Mouse (Mus musculus) large intestine, adult 2 months (tissue): ENCODE results near the gene Ssh3. TPM values are rescaled to one million over a fixed set of nuclear protein-coding genes. Genes with fewer than 3 reads are reported as not detected.

ENCODE experiments used
- DNase-seq: peaks from one replicate; pipeline ENCODE4 v3.0.0-alpha.2; 2012; ENCODE audit warnings: low read depth, low spot score
- WGBS: fragments of 180-500 bp; shearing (Covaris S2); methylation state at CpG from one replicate; pipeline ENCODE4 v1.1.7; 2018; 5-methylcytosine and 5-hydroxymethylcytosine counted together
- polyA plus RNA-seq: library from polyadenylated mRNA; depleted of rRNA; stranded (reverse); fragments of >200 nt; gene quantifications from 2 replicates; pipeline ENCODE4 v1.2.3, GENCODE M21; 2012; rRNA removed

Gene Ssh3
- 102 and 151 TPM in 2 replicates for polyA plus RNA-seq

DNA sequence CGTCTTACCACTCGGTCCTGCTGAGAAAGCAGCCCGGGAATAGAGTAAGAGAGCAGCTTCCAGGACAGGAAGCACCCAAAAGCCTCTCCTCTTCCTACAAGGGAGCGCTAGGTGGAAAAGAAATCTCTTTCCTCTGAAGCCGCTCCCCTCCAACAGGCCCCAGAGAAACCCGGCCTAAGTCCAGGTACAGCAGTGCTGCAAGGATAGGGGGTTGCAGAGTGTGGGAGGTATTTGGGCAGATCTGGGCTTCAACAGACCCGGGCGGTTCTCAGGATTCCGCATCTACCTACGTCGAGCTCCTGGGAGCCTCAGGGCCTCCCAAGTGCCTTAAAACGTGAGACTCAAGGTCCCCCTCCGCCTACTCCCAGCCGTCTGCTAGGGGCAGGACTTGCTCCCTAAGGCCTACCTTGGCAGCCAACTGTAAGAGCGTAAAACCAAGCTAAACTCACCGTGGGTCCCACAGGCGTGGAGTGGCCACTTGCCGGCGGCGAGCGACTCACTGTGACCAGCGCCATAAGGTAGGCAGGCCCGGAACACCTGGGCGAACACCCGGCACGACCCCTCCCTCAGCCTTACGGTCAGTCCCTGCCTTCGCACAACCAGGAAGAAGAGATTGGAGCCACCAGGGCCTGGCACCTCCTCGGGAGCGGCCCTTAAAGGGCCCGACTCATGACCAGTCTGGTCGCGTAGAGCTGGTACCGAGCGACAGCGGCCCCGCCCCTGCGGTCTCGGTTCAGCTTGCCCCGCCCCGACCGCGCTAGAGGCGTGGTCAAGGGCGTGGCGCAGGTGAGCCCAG lies at the start of gene Ssh3:
Gene Ssh3 (minus strand): TSS at position 615 of the 796 bp plus-strand sequence.
- 5% methylated on average over 46 of the region's 46 CpGs for WGBS
- peak; percentile 73 for DNase-seq

DNA sequence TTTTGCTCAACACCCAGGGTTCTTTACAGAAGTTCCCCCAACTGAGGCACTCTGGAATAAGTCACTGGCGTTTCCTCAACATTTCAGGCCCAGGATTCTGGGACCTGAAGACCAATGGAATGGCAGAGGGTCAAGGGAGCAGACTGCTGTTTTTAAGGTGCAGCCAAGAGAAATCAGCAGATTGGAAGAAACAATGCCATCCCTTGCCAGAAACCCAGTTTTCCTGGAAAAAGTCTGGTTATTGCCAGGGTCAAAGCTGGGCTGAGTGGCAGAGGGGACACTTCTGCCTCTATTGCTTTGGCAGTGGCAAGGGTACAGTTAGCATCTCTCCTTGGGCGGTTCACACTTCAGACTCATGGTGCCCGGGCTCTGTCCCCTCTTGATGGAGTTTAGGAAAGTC lies 48.2 kb upstream of the Ssh3 start:
- WGBS = 75% methylated on average over 3 of the region's 3 CpGs
- DNase-seq = no peak

DNA sequence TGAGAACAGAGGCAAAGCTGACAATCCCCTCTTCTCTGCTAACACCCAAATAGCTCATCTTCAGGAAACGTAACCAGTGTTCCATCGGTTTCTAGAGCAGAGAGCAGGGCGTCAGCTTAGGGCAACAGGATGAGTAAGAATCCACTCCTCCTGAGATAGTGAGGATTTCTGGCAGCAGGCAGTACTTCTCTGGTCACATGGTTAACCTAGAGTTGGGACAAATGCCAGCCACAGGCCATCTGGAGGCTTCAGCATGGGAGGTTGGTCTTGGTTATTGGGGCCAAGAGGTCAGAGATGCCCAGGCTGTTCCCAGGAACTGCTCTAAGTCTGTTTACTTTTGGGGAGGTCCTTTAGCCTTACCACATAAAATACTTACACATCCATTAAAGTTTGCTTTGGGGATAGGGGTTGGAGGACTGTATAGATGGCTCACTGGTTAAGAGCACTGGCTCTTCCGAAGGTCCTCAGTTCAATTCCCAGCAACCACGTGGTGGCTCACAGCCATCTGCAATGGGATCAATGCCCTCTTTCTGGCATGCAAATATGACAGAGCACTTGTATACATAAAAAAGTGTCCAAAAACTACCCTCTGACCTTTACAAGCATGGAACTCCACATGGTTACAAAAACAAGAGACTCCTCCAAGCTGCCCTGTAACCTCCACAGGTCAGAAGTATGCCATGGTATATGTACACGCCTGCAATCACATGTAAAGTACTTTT lies 46.4 kb upstream of the Ssh3 start:
- WGBS = 15% methylated on average over 6 of the region's 6 CpGs

DNA sequence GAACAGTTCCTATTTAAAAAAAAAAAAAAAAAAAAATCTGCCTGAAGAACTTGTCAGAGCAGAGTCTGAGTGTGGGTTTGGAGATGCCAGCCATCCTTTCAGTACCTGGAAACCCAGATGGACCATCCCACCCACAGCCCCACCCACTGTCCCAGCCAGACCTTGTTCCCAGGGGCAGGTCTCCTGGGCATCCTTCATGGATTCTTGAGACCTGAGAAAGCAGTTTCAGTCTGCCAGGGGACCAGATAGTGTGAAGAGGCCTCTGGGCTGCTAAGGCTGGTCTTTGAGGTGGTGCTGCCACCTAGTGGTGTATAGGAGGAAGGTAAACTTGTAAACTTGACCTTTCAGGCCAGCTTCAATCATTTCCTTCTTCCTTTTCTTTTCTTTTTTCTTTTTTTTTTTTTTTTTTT lies 40.8 kb upstream of the Ssh3 start:
- no peak for DNase-seq

More for the DNA sequence above, 46.4 kb upstream of the Ssh3 start:
- peak; percentile 97 for DNase-seq

DNA sequence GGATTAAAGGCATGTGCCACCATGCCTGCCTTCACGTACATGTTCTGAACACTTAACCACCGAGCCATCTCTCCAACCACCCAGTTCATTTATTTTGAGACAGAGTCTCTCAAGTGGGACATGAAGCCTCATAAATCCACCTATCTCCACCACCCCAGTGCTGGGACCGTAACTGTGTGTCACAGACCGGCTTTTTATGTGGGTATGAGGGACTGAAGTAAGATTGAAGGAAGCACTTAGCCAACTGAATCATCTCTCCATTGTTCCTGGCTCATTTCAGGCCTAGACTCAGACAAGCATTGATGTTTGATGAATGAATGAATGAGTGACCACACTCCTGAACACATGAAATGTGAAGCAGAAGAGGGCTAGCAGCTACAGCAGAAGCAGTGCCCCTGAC lies 40.3 kb upstream of the Ssh3 start:
- 94% methylated on average over 4 of the region's 4 CpGs for WGBS
- no peak for DNase-seq

DNA sequence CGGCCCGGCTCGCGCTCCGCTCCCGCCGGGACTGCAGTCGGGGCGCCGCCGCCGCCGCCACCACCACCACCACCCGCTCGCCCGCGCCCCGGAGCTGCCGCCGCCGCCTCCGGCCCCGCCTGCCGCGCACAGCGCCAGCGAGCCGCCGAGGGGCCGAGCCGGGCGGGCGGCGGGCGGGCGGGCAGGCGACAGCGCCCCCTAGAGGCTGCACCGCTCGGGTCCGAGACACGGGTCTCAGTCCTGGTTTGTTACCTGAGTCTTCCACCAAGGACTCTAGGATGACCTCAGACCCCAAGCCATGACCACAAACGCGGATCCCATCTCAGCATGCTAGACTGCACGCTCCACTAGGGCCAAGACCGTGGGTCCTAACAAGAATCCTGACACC lies 37.2 kb upstream of the Ssh3 start, which contains the start of gene Grk2:
Gene Grk2 (minus strand): TSS at position 33 of the 388 bp plus-strand sequence.
- 7% methylated on average over 42 of the region's 46 CpGs for WGBS
- DNase-seq = no peak

DNA sequence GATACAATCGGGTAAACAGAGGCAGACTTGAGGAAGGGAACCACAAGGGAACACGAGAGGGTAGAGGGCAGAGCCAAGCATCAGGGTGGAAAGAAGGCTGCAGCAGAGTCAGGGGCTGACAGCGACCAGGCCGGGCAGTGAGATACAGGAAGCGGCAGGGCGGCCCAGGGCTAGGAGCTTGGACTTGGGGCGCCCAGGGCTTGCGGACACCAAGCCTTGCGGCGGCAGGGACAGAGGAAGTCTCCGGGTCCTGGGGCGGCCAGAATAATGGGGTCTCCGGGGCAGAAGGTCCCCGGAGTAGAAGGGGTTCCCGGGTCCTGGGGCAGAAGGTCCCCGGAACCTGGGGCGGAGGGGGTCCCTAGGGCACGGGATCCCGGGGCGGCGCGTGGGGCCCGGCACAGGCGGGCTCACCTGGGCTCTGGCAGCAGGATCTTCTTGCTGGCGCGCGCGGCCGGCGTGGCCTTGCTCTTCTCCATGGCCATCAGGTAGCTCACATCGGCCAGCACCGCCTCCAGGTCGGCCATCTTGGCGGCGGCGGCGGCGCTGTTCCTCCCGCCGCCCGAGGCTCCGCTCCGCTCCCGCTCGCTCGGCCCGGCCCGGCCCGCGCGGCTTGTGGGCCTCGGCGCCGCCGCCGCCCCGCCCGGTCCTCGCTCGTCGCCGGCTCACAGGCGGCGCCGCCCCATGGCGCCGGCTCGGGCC lies 36.7 kb upstream of the Ssh3 start:
- DNase-seq = no peak
- WGBS = 1% methylated on average over 68 of the region's 68 CpGs

DNA sequence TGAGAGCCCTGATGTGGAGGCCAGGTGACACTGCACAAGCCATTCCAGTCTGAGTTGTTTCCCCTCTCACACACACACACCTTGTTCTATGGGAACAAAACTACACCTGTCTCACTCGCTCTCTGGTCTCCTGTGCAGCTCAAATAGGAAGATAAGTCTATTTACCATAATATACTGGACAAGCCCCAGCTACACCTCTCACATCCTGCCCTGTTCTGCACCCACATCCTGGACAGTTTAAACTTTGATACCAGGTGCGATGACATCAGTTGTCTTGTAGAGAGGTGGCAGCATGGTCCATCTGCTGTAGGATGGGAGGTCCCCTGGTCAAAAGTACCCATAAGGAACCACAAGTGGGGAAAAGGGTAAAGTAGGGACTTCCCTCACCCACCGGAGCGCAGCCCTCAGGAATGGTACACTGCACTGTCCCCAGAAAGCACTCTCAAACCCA lies 35.9 kb upstream of the Ssh3 start:
- DNase-seq = no peak
- 16% methylated on average over 4 of the region's 4 CpGs for WGBS

DNA sequence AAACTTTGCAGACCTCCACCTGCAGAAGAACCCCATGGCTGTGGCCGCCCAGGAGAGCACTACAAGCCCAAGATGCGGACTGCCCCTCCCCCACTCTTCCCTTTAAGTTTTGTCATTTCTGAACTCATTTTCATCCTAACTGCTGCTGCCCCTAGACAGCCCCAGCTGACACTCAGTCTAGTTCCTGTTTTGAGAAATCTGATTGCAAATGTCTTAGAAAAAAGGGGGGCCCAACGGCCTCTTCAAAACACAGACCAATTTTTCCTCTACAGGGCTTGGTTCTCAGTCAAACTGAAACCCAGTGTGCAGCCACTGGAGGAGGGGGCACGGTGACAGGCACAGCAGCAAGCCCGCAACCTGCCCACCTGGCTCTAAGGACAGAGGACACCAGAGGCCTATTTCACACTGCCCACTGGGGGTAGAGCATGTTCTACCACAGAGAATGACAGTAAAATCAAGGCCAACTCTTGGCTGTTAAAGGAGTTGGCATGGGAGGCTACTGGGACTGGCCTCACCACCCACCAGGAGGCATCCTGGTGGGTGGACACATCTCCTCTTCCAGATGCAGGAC lies 35.4 kb upstream of the Ssh3 start:
- 70% methylated on average over 5 of the region's 5 CpGs for WGBS
- no peak for DNase-seq

DNA sequence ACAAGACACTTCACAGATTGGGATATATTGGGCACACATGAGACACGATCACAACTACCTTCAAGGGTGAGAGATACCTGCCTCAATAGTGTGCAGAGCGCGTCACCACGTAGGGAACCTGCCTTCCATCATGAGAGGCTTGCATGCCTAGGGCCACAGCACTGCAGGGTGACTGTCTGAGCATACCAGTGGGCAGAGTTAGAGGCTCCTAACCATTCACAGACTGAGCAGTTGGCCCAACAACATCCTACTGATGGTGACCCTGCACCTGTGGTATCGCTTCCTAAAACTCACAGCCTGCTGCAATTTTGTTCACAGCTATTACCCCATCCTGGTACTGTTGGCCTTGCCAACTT lies 34.6 kb upstream of the Ssh3 start:
- 79% methylated on average over 5 of the region's 5 CpGs for WGBS
- DNase-seq = no peak

DNA sequence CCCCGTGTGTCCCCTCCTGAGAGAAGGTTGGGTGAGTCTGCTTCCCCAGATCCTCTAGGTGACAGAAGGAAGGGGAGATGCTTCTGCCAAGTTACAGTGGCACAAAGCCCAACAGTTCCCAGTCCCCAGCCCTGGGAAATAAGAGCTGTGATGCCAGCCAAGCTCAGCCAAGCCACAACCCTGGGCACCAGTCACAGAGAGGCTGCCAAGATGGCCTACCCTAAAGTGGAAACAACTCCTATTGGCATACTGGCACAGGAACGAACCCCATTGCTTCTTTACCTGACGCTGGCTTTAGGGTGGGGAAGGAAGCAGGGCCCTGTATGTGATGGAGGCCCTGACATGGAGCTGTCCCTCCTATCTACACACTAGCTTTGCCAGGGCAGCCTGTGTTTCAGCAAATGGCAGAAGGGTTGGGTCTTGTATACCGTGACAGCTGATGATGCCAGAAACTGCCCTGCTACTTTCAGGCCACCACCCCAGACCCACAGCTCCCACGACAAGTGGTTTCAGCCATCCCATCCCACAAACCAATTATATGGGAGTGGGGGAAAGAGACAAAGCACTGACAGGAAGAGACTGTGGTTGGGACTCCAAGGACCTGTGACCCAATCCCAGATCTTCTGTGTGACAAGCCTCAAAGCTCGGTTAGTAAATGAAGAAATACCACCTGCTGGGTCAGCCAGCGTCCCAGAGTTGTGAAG lies 34.1 kb upstream of the Ssh3 start:
- WGBS = 62% methylated on average over 7 of the region's 7 CpGs
- DNase-seq = no peak

DNA sequence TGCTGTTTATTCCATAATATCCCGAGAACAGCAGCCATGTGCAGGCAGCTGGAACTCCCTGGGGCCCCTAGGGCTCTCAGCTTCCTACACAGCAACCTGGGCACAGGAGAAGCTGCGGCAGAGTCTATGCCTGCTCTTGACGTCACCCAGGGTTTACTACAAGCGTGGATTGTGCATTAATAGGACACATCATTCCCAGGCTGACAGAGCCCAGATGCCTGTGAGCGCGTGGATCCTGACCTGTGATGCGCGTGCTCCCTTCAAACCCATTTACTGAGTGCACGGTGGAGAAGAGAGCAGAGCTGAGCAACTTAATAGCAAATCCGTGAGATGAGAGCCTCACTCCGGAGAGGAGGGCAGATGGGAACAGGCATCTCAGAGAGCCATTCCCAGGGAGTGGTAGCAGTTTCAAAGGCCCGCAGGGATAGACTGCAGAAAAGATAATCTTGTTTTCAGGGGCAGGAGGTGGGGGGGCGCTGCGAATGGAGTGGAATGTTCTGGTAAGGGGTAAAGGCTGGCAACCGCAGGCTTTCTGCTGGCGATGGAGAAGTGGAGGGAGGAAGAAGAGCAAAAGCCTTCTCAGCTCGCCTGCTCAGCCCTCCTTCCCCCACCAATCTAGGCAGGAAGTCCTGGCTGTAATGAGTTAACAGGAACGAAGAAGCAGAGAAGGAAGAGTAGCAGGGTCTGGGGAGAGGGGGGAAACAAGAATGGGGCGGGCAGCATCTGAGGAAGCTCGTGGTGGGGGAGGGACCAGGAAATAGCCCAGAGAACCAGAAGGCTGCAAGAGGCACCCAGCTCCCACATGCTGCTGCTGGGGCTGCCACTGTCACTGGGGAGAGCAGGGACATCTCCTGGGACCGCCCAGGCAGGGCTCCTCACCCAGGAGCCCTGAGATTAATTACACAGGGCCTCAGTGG lies 33.0 kb upstream of the Ssh3 start:
- DNase-seq = no peak
- 56% methylated on average over 21 of the region's 21 CpGs for WGBS

DNA sequence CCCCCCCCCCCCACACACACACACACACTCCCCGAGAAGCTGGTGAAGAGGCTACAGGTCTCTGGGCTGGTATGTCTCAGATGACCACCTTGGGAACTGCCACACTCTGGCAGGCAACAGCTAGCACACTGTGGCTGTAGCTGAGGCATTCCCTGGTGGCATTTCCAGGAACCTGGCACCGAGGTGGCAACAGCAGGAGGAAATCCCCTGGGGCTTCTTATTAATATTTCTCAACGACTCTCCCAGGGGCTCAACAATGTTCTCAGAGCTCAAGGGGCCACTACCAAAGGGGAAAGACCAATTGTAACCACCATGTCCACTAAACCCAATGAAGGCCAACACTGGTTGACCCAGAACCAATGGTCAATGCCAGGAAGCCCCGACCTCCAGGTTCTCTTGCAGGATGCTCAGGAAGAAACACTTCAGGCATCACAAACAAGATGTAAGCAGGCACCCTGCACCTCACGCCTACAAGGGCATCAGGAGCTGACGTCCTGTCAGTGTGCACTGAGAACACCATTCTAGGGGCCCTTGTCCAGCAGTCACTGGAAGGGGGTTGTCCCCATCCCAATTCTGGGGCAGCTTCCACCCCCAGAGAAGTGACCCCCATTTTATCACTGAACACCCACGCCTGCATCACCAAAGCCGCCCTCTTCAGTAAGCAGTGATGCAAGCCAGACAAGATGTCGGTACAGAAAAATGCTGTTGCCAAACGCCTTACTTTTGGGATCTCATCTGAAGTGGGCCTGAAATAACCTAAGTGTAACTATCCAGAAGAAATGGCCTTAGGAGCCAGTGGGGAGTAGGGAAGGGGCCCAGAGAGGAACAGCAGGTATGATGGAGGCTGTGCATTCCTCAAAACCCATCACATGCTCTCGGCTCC lies 32.1 kb upstream of the Ssh3 start:
- no peak for DNase-seq
- WGBS = 66% methylated on average over 11 of the region's 11 CpGs

DNA sequence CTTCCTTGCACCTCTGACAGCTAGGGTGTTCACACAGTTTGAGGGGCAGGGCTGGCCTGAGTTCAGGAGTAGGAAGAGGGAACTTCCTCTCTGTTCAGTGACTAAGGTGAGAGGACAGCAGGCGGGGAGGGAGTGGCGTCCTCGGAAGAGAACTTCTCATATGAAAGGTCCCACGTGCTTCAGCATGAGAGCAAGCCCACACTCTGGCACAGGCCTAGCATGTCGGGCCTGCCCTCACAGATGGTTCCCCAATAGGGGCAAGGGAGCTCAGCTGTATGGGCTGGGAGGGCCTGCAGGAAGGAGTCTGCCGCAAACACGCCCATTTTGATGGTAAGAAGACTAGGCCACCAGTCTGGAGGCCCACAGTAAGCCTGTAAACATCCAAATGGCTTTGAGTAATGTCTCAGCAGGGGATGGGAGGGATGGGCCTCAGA lies 31.3 kb upstream of the Ssh3 start:
- 23% methylated on average over 7 of the region's 7 CpGs for WGBS
- peak; percentile 52 for DNase-seq

DNA sequence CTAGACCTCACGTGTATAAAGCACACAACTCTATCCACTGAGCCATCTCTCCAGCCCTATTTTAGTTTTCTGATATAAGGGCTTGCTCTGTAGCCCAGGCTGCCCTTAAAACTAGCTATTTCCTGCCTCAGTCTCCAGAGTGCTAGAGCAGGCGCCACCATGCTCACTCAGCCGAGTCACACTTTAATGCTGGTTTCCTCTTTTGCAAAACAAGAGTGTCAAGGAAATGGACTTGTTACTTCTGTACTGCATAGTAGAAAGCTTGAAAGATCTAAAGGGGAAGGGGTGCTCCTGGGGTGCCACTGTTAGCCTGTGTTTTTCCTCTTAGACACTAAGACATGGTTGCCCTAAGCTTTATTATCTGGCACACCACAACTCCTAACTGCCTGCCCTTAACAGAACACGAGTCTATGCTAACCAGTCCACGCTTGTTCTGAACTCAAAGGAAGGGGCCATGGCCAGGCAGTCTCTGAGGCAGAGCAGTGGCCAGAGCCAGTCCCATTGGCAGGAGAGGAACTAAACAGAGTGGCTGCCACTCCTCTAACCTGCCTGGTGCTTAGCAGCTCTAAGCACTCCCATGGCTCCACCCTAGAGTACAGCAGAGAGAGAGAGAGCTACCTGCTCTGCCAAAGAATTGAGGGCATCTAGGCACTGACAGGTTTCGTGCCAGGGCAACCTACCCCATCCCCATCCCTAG lies 30.7 kb upstream of the Ssh3 start:
- WGBS = 52% methylated on average over 6 of the region's 6 CpGs
- no peak for DNase-seq

DNA sequence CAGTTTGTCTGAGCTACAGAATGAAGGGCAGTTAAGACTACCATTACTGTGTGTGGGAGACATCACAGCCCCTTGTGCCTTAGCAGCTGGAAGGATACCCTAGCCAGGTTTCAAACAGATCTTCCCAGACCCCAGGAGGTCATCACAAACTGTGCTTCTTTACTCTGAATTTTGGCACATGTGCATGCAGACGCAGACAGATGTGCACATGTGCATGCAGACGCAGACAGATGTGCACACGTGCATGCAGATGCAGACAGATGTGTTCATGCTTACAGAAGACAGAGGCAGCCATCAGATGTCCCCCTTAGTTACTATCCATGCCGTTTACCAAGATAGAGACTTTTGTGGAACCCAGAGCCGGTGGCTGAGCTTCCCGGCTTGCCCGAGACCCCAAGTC lies 30.1 kb upstream of the Ssh3 start:
- WGBS = 88% methylated on average over 7 of the region's 7 CpGs
- DNase-seq = no peak
